Mouse (Mus musculus) C2C12 (cell line): ENCODE results near the gene Tpk1.

Experiments used
- CTCF ChIP-seq: IDR thresholded peaks from one replicate; pipeline ENCODE4 v1.5.1; 2011; ENCODE audit not compliant: control insufficient read depth, insufficient read depth, insufficient read length
- FOSL1 ChIP-seq: IDR thresholded peaks from one replicate; pipeline ENCODE4 v1.8.0; 2011; ENCODE audit warnings: mild to moderate bottlenecking, low read length; ENCODE audit not compliant: poor library complexity, insufficient read depth, severe bottlenecking
- MAX ChIP-seq: IDR thresholded peaks from one replicate; pipeline ENCODE4 v1.6.1; 2011; ENCODE audit warnings: mild to moderate bottlenecking, control low read depth
- MYOD1 ChIP-seq: IDR thresholded peaks from one replicate; pipeline ENCODE4 v1.6.1; 2011; ENCODE audit warnings: low read depth; ENCODE audit not compliant: control insufficient read depth, insufficient read length
- MYOG ChIP-seq: IDR thresholded peaks from one replicate; pipeline ENCODE4 v1.6.1; 2011; ENCODE audit not compliant: control insufficient read depth, insufficient read length; ENCODE audit errors: extremely low read depth

DNA sequence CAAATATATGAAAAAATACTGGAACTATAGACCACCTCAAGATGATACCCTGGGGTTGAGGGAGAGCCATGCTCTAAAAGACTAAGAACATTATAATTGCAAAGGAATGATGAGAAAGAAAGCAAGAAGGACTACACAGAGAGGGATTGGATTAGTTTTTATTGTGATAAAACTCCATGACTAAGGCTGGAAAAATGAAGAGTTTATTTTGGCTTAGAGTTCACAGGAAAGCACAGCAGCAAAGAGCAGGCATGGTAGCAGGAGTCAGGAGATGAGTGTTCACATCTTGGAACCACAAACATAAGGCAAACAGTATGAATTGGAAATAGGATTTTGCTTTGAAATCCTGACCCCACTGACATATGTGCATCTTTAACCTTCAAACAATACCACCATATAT is 33.2 kb downstream of the Tpk1 start:
- TF ChIP-seq CTCF (no peak), FOSL1 (no peak), MAX (no peak), MYOG (no peak), MYOD1 (no peak)
